Mouse (Mus musculus) megakaryocyte, embryonic 14.5 days (primary cell): Measurements from ENCODE around the gene Lurap1l.

Source experiments
- FLI1 ChIP-seq: IDR thresholded peaks from 2 replicates; pipeline ENCODE4 v1.6.1; 2012; ENCODE audit warnings: low read length, inconsistent platforms, mixed read lengths
- GATA1 ChIP-seq: IDR thresholded peaks from 3 replicates; pipeline ENCODE4 v1.6.1; 2012; ENCODE audit warnings: mixed read lengths, low read length, inconsistent platforms, borderline replicate concordance

DNA sequence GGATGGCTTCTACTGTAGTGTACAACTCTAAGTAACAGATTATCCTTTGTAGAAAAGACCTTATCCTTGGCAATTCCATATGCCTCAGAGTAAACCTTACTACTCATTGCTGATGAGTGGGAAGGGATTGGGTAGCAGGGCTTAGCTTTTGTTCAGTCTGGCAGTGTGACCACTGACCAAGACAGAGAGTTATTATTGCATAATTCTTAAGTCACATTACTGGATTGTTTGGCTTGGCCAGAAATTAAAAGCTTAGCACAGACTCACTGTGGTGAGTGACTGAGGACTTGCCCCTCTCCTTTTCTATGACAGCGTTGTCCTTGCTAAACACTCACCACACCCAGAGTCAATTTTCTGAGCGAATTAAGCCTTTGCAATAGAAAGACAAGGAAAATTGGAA, 93.1 kb downstream of the Lurap1l start:
- no peak for TF ChIP-seq GATA1
- TF ChIP-seq FLI1: no peak
